8 mouse cellular contexts compared by ENCODE assay signal in genomic region chr4:134246719-134247258, GRCm38 (mm10). TPM values are rescaled to one million over a fixed set of nuclear protein-coding genes. Genes with fewer than 3 reads are reported as not detected.
DNase-seq lines count a peak whose midpoint lies in the region; ATAC-seq and TF ChIP-seq lines count a peak whose summit lies in the region.

Gene Gm30191 (plus strand): TSS chr4:134246935.

- H3K4me2 ChIP-seq in heart, embryonic 11.5 days: peak within 1 kb of the TSS; percentile 97
- H3K4me2 ChIP-seq in forebrain, embryonic 14.5 days (ENCODE audit: low read length): peak within 1 kb of the TSS; percentile 95
- H3K4me2 ChIP-seq in liver, embryonic 13.5 days: peak within 1 kb of the TSS; percentile 96

- TF ChIP-seq CTCF in G1E (IDR thresholded peaks at IDR 0.05; ENCODE audit: low read depth, low read length): no peak

- H3K27me3 ChIP-seq in heart, embryonic 11.5 days (ENCODE audit: control insufficient read depth, insufficient read depth, low read length): peaks cover 43% of the 10 kb centered on the region
- H3K27me3 ChIP-seq in G1E (ENCODE audit: insufficient read depth, low read length): peaks cover 58% of the 10 kb centered on the region
- H3K27me3 ChIP-seq in forebrain, embryonic 14.5 days (replicated peaks; ENCODE audit: control insufficient read depth, insufficient read depth, low read length): peaks cover 34% of the 10 kb centered on the region
- peaks cover 61% of the 10 kb centered on the region for H3K27me3 ChIP-seq in liver, embryonic 13.5 days

- intact Hi-C loops in heart, postnatal 10 days (cut with DNase I): loop anchor here (5.0 kb wide), 1 partner anchor 141 kb away; no protein-coding TSS in a partner anchor

- H3K36me3 ChIP-seq in heart, embryonic 11.5 days (ENCODE audit: control insufficient read depth, insufficient read depth, low read length): no peaks in the 10 kb centered on the region
- H3K36me3 ChIP-seq in G1E (replicated peaks): peaks cover 20% of the 10 kb centered on the region
- no peaks in the 10 kb centered on the region for H3K36me3 ChIP-seq in forebrain, embryonic 14.5 days (ENCODE audit: control insufficient read depth, insufficient read depth, low read length)
- H3K36me3 ChIP-seq in liver, embryonic 13.5 days: peaks cover 4% of the 10 kb centered on the region

- 69% methylated on average over 7 of the region's 7 CpGs for WGBS in heart, embryonic 11.5 days (ENCODE audit: insufficient replicate concordance)
- WGBS in forebrain, embryonic 14.5 days: 71% methylated on average over 7 of the region's 7 CpGs
- 64% methylated on average over 7 of the region's 7 CpGs for WGBS in liver, embryonic 13.5 days (ENCODE audit: insufficient replicate concordance)

- no peaks in the 10 kb centered on the region for H3K9me3 ChIP-seq in heart, embryonic 11.5 days (replicated peaks; ENCODE audit: control insufficient read depth, low read length)
- H3K9me3 ChIP-seq in G1E (replicated peaks): peaks cover 10% of the 10 kb centered on the region
- no peaks in the 10 kb centered on the region for H3K9me3 ChIP-seq in forebrain, embryonic 14.5 days (replicated peaks; ENCODE audit: control insufficient read depth, low read length)
- H3K9me3 ChIP-seq in liver, embryonic 13.5 days (replicated peaks): no peaks in the 10 kb centered on the region

- ATAC-seq in heart, embryonic 11.5 days (replicated peaks; ENCODE audit: insufficient number of reproducible peaks, low FRiP score, low TSS enrichment): no peak
- no peak for ATAC-seq in G1E (ENCODE audit: extremely low read depth, insufficient number of reproducible peaks, low FRiP score, poor library complexity, severe bottlenecking)
- no peak for ATAC-seq in forebrain, embryonic 14.5 days
- no peak for ATAC-seq in liver, embryonic 13.5 days (ENCODE audit: low read depth)

- peaks cover 26% of the 10 kb centered on the region for H3K4me1 ChIP-seq in heart, embryonic 11.5 days (ENCODE audit: control insufficient read depth, insufficient read depth, low read length)
- peaks cover 48% of the 10 kb centered on the region for H3K4me1 ChIP-seq in G1E (ENCODE audit: insufficient read depth, low read depth, low read length)
- H3K4me1 ChIP-seq in forebrain, embryonic 14.5 days (ENCODE audit: control insufficient read depth, insufficient read depth, low read length): peaks cover 19% of the 10 kb centered on the region
- H3K4me1 ChIP-seq in liver, embryonic 13.5 days (replicated peaks): peaks cover 42% of the 10 kb centered on the region

- H3K4me3 ChIP-seq in heart, embryonic 11.5 days (ENCODE audit: low read depth, low read length): peak within 1 kb of the TSS; percentile 87
- H3K4me3 ChIP-seq in G1E (ENCODE audit: low read depth, low read length): peak within 1 kb of the TSS; percentile 86; the same call in 1 of the 2 replicates
- peak within 1 kb of the TSS; percentile 82 for H3K4me3 ChIP-seq in forebrain, embryonic 14.5 days (ENCODE audit: low read depth, low read length)
- peak within 1 kb of the TSS; percentile 84 for H3K4me3 ChIP-seq in liver, embryonic 13.5 days (replicated peaks)

- H3K27ac ChIP-seq in heart, embryonic 11.5 days (ENCODE audit: low read depth, low read length): no peak within 1 kb of the TSS
- H3K27ac ChIP-seq in forebrain, embryonic 14.5 days (ENCODE audit: low read depth, low read length): no peak within 1 kb of the TSS
- no peak within 1 kb of the TSS for H3K27ac ChIP-seq in liver, embryonic 13.5 days

- DNase-seq in heart, postnatal 10 days: no peak
- DNase-seq in G1E (ENCODE audit: low spot score): no peak
- no peak for DNase-seq in forebrain, embryonic 14.5 days (ENCODE audit: low spot score)
- no peak for DNase-seq in liver, embryonic 13.5 days
- no peak for DNase-seq in spleen, postnatal 10 days (ENCODE audit: low spot score in 2 of 2)
- no peak for DNase-seq in frontal cortex, adult 2 months (ENCODE audit: extremely low spot score in 1 of 2, low spot score in 1 of 2)
- no peak for DNase-seq in right cerebral cortex, postnatal 25 days

- H3K9ac ChIP-seq in heart, embryonic 11.5 days (ENCODE audit: low read depth, low read length): no peak within 1 kb of the TSS
- H3K9ac ChIP-seq in forebrain, embryonic 14.5 days (ENCODE audit: low read length): peak within 1 kb of the TSS; percentile 84; the same call in 1 of the 2 replicates
- H3K9ac ChIP-seq in liver, embryonic 13.5 days: peak within 1 kb of the TSS; percentile 87

RNA-seq across cellular contexts. Expression of gene Gm30191, which starts in this region (rescaled TPM):
- not detected in 2 replicates for polyA plus RNA-seq in heart, embryonic 11.5 days (2014; fragmentation: Nextera tagmentation; extraction: Ambion mirVana)
- not detected for total RNA-seq in heart, postnatal 10 days (2021)
- total RNA-seq in G1E (2014; fragmentation: Nextera tagmentation) (not detected in 2 replicates), G1E (2017) (not detected in 2 replicates)
- polyA plus RNA-seq in G1E (2012): not detected in 2 replicates
- not detected in 2 replicates for polyA plus RNA-seq in forebrain, embryonic 14.5 days (2014; fragmentation: Nextera tagmentation; extraction: Ambion mirVana)
- not detected in 2 replicates for polyA plus RNA-seq in liver, embryonic 13.5 days (2015; fragmentation: Nextera tagmentation; extraction: Ambion mirVana)
- polyA plus RNA-seq in frontal cortex, adult 2 months (2012; rRNA removed): not detected in 2 replicates
